Comparison of ENCODE assay signal across 23 mouse cellular contexts in the genomic region with DNA sequence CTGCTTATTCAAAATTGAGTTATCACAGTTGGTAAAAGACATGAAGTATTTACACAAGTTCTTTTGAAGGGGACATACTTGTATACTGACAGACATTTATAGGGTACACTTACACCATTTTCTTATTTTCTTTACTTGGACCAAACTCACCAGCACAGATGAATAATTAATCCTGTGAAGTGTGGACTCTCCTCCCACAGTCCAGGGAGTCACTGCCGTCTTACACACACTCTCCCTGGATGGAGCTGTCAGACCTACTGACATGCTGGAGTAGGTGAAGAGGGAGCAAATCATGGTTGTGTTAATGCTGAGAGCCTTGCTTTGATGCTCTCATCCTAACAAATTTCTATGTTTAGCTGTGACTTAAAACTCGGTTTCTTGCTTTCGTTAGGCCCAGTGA. TPM values are rescaled to one million over a fixed set of nuclear protein-coding genes. Genes with fewer than 3 reads are reported as not detected.
"Had no signal": no experiment of that assay in that cellular context is flagged by ENCODE, and none has a peak within 500 bp of the region (broad histone marks: within the 10 kb centered on the region; RNA-seq: fewer than 3 reads in every experiment).

No protein-coding gene starts in this region.

- H3K4me1 ChIP-seq: limb, embryonic 10.5 days; limb, embryonic 13.5 days; midbrain, embryonic 12.5 days; midbrain, embryonic 15.5 days; neural tube, embryonic 12.5 days; neural tube, embryonic 15.5 days; stomach, embryonic 15.5 days had no signal

- DNase-seq: layer of hippocampus, adult 9-11 months; liver, postnatal 0 days; lung, embryonic 14.5 days; retina, postnatal 1 day; right cerebral cortex, postnatal 25 days; spleen, adult 18-20 months; thymus, postnatal 25 days had no signal

- H3K27ac ChIP-seq: hindbrain, postnatal 0 days; layer of hippocampus, adult 2 months; limb, embryonic 10.5 days; limb, embryonic 13.5 days; liver, embryonic 14.5 days; macrophage; midbrain, embryonic 12.5 days; midbrain, embryonic 15.5 days; neural tube, embryonic 12.5 days; neural tube, embryonic 15.5 days; stomach, embryonic 15.5 days had no signal

- H3K9ac ChIP-seq: limb, embryonic 13.5 days; liver, embryonic 14.5 days; liver, postnatal 0 days; lung, embryonic 14.5 days; midbrain, embryonic 12.5 days; midbrain, embryonic 15.5 days; neural tube, embryonic 12.5 days; neural tube, embryonic 15.5 days; stomach, embryonic 15.5 days had no signal

- ATAC-seq: hindbrain, postnatal 0 days; inflammation-experienced regulatory T-cells, adult 6 months; intestine, embryonic 16.5 days; liver, postnatal 0 days; lung, postnatal 0 days; midbrain, embryonic 15.5 days had no signal

- H3K4me2 ChIP-seq: limb, embryonic 13.5 days; liver, embryonic 11.5 days; lung, embryonic 14.5 days; midbrain, embryonic 12.5 days; midbrain, embryonic 15.5 days; neural tube, embryonic 12.5 days; neural tube, embryonic 15.5 days; stomach, embryonic 15.5 days had no signal

- H3K27me3 ChIP-seq: limb, embryonic 13.5 days; midbrain, embryonic 12.5 days; midbrain, embryonic 15.5 days; neural tube, embryonic 12.5 days; neural tube, embryonic 15.5 days; stomach, embryonic 15.5 days had no signal

- H3K9me3 ChIP-seq: limb, embryonic 10.5 days; limb, embryonic 13.5 days; midbrain, embryonic 12.5 days; midbrain, embryonic 15.5 days; neural tube, embryonic 12.5 days; neural tube, embryonic 15.5 days; stomach, embryonic 15.5 days had no signal

- H3K4me3 ChIP-seq: layer of hippocampus, adult 2 months; limb, embryonic 10.5 days; limb, embryonic 13.5 days; midbrain, embryonic 12.5 days; midbrain, embryonic 15.5 days; neural tube, embryonic 12.5 days; neural tube, embryonic 15.5 days; stomach, embryonic 15.5 days had no signal

RNA-seq across cellular contexts. Expression of gene Gm49321, which starts 7.2 kb away (rescaled TPM):
- total RNA-seq: hindbrain, postnatal 0 days had no signal
- polyA plus RNA-seq: large intestine, adult 2 months; macrophage had no signal
